Mouse (Mus musculus) forelimb bud, embryonic 11.5 days (tissue): Measurements from ENCODE around the gene 4931408C20Rik.

Experiments
- DNase-seq: peaks from one replicate; pipeline ENCODE4 v3.0.0-alpha.2; 2012; ENCODE audit warnings: low read depth, low spot score

4931408C20Rik gene

GRCm38 (mm10) chr1:26686842-26687760 lies at the start of gene 4931408C20Rik:
Gene 4931408C20Rik, minus strand, starts transcription at chr1:26687460.
- DNase-seq = peak; percentile 52

- DNase-seq = peak; percentile 48
These were observed 666 bp upstream of the 4931408C20Rik start for GRCm38 (mm10) chr1:26687926-26688325.

GRCm38 (mm10) chr1:26685952-26686693 lies 1.1 kb downstream of the 4931408C20Rik start:
- DNase-seq = peak; percentile 54

- no peak for DNase-seq
These were observed 1.9 kb downstream of the 4931408C20Rik start for GRCm38 (mm10) chr1:26685383-26685782.

GRCm38 (mm10) chr1:26649704-26650388 lies 37.4 kb downstream of the 4931408C20Rik start:
- no peak for DNase-seq

- no peak for DNase-seq
These were observed 51.2 kb downstream of the 4931408C20Rik start for GRCm38 (mm10) chr1:26636051-26636450.
